Mouse (Mus musculus) duodenum, adult 2 months (tissue): Measurements from ENCODE around the gene Lysmd3. TPM values are rescaled to one million over a fixed set of nuclear protein-coding genes. Genes with fewer than 3 reads are reported as not detected.

Experiments
- polyA plus RNA-seq: library from polyadenylated mRNA; depleted of rRNA; stranded (reverse); fragments of >200 nt; gene quantifications from 2 replicates; pipeline ENCODE4 v1.2.3, GENCODE M21; 2012; ENCODE audit warnings: low replicate concordance; rRNA removed

Lysmd3 gene
- 0.95 and 3.3 TPM in 2 replicates for polyA plus RNA-seq

GRCm38 (mm10) chr13:81657351-81658052 is at the start of gene Lysmd3:
Lysmd3 (plus strand) TSS chr13:81657663.

GRCm38 (mm10) chr13:81632720-81633415 is 24.6 kb upstream of the Lysmd3 start, which contains the start of gene Adgrv1:
Adgrv1 (minus strand) TSS chr13:81633154.

GRCm38 (mm10) chr13:81710775-81711545 is 53.5 kb downstream of the Lysmd3 start, which contains the start of the genes Polr3g and Mblac2:
Polr3g (minus strand) TSS chr13:81711013.
Mblac2 (plus strand) TSS chr13:81711341.

Other genes starting within 250 kb of the Lysmd3 start
- 0.24 and 1.8 TPM in 2 replicates for gene Adgrv1, start 24.5 kb upstream of the Lysmd3 start, polyA plus RNA-seq
- gene Polr3g, start 53.4 kb downstream of the Lysmd3 start, polyA plus RNA-seq = 1.1 and 1.5 TPM in 2 replicates
- 0.68 and 0.72 TPM in 2 replicates for gene Mblac2, start 53.7 kb downstream of the Lysmd3 start, polyA plus RNA-seq
- not detected in 2 replicates for gene Cetn3, start 125.4 kb downstream of the Lysmd3 start, polyA plus RNA-seq